Mouse (Mus musculus) intestine, embryonic 14.5 days (tissue): ENCODE measurements around the gene Shmt2. TPM values are rescaled to one million over a fixed set of nuclear protein-coding genes. Genes with fewer than 3 reads are reported as not detected.

ENCODE experiments used
- ATAC-seq: fragments of 200-750 bp; cut with Nextera tagmentation; replicated peaks from 2 replicates; pipeline ENCODE4 v1.8.0; 2017; ENCODE audit warnings: low read depth, moderate number of reproducible peaks, moderate TSS enrichment, moderate library complexity; ENCODE audit not compliant: low FRiP score, low TSS enrichment
- DNase-seq: peaks from one replicate; pipeline ENCODE4 v3.0.0-alpha.2; 2018; ENCODE audit warnings: low spot score
- H3K27ac ChIP-seq: fragments of 300-500 bp; sonication (generic); 2 replicates; pipeline ENCODE4 v1.5.1; 2014; ENCODE audit warnings: low read depth, mild to moderate bottlenecking, control low read depth
- H3K27me3 ChIP-seq: fragments of 300-500 bp; sonication (generic); replicated peaks from 2 replicates; pipeline ENCODE4 v1.6.1; 2014; ENCODE audit warnings: low read length, control low read depth; ENCODE audit not compliant: control insufficient read depth, insufficient read depth
- H3K36me3 ChIP-seq: fragments of 300-500 bp; sonication (generic); 2 replicates; pipeline ENCODE4 v1.6.1; 2014; ENCODE audit warnings: low read length, control low read depth; ENCODE audit not compliant: control insufficient read depth, insufficient read depth
- H3K4me1 ChIP-seq: fragments of 300-500 bp; sonication (generic); replicated peaks from 2 replicates; pipeline ENCODE4 v1.6.1; 2014; ENCODE audit warnings: low read length, control low read depth, mixed read lengths; ENCODE audit not compliant: control insufficient read depth, insufficient read depth
- H3K4me2 ChIP-seq: fragments of 300-500 bp; sonication (generic); 2 replicates; pipeline ENCODE4 v1.6.1; 2014; ENCODE audit warnings: low read length
- H3K4me3 ChIP-seq: fragments of 300-500 bp; sonication (generic); 2 replicates; pipeline ENCODE4 v1.5.1; 2014; ENCODE audit warnings: low read depth, low read length, control low read depth, mixed read lengths
- H3K9ac ChIP-seq: fragments of 300-500 bp; sonication (generic); 2 replicates; pipeline ENCODE4 v1.6.1; 2014; ENCODE audit warnings: mild to moderate bottlenecking, low read length
- H3K9me3 ChIP-seq: fragments of 300-500 bp; sonication (generic); 2 replicates; pipeline ENCODE4 v1.6.1; 2016; ENCODE audit warnings: low read length, control low read depth; ENCODE audit not compliant: control insufficient read depth
- WGBS: fragments of 180-500 bp; shearing (Covaris S2); extraction: QIAGEN DNeasy Blood & Tissue Kit; methylation state at CpG from one replicate; pipeline ENCODE4 v1.1.7; 2014; 5-methylcytosine and 5-hydroxymethylcytosine counted together
- polyA plus RNA-seq: library from polyadenylated mRNA; unstranded; fragments of >200 nt; fragmentation: Nextera tagmentation; extraction: Ambion mirVana; gene quantifications from 2 replicates; pipeline ENCODE4 v1.2.1, GENCODE M21; 2014

The Shmt2 gene
- polyA plus RNA-seq, 1 experiment from 2014 or later: 142 TPM

DNA sequence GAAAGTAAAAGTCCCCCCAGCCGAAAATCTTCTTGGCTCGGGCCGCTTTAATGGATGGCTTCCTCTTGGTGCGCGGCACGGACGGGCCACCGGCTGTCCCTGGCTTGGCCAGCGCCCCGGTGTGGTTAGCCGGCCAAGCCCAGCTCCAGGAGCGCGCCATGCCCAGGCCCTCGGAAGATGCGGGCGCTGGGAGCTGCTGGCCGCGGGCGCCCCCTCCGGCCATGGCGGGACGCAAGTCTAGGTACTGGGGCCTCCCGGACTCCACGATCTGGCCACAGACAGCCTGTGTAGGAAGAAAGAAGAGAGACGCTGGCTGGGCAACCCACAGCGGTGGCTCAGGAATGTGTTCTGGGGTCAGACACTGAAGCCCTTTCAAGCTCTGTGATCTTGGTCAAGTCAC is 4.4 kb upstream of the Shmt2 start:
- peaks cover 15% of the 10 kb centered on the region for H3K4me1 ChIP-seq
- no peaks in the 10 kb centered on the region for H3K9me3 ChIP-seq
- ATAC-seq (no peak), DNase-seq (no peak)
- no peaks in the 10 kb centered on the region for H3K36me3 ChIP-seq
- H3K4me2 ChIP-seq: peak overlapping the region; percentile 42
- H3K9ac ChIP-seq: no peak overlapping the region
- H3K27me3 ChIP-seq: peaks cover 81% of the 10 kb centered on the region
- no peak overlapping the region for H3K27ac ChIP-seq
- whole genome bisulfite sequencing: under 1% methylated on average over 26 of the region's 26 CpGs
- H3K4me3 ChIP-seq: peak overlapping the region; percentile 22

DNA sequence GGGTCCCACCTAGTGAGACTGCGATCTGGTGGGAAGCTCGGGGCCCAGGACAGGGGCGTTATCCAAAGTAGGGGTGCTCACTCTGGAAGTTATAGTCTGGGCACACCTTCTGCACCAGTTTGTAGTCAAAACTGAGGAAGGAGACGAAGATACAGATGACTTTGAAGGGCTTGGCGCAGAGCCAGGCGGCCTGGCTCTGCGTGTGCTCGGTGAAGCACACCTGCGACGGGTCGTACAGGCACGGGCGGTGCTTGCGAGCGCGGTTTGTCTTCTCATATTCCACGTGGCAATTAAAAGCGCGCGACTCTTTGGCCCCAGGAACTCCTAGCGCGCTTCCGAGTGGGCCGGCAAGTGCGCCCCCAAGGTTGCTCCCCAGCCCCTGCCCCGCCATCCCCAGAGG is 3.8 kb upstream of the Shmt2 start:
- Histone ChIP-seq H3K4me3 (peak overlapping the region; percentile 22; the same call in 1 of the 2 replicates), H3K4me2 (peak overlapping the region; percentile 42), H3K9ac (no peak overlapping the region), H3K36me3 (no peaks in the 10 kb centered on the region), H3K9me3 (no peaks in the 10 kb centered on the region), H3K27me3 (peaks cover 74% of the 10 kb centered on the region), H3K27ac (no peak overlapping the region), H3K4me1 (peaks cover 21% of the 10 kb centered on the region)
- WGBS: 2% methylated on average over 26 of the region's 26 CpGs
- DNase-seq (no peak), ATAC-seq (no peak)

DNA sequence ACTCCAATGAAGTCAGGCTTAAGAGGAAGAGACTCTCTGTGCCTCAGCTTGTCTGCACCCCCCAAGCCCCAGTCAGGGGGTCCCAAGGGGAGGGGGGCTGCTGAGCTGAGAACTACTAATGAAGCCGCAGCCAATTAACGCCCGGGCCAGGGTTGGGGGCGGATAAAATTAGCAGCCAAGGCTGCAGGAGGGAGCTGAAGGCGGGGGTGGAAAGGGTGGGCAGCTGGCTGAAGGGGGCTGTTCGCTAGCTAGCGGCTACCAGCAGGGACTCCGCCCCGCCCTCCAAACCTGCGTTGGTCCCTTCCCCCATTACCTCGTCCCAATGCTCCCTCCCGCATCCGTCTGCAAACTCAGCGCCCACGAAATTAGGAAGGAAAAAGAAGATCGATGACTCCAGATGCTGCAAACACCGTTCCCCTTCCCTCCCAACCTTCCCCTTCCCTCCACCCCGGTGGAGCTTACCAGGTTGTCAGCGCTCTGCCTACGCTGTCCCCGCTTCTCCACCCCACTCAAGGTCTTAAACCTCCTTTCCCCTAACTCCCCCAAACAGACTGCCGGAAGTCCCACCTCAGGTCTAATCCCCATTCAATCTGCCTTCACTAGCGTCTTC is 2.5 kb upstream of the Shmt2 start:
- Histone ChIP-seq H3K36me3 (peaks cover 5% of the 10 kb centered on the region; the same call in 1 of the 2 replicates), H3K4me2 (no peak overlapping the region), H3K4me3 (no peak overlapping the region), H3K9ac (no peak overlapping the region), H3K4me1 (peaks cover 24% of the 10 kb centered on the region), H3K27ac (no peak overlapping the region), H3K9me3 (no peaks in the 10 kb centered on the region), H3K27me3 (peaks cover 61% of the 10 kb centered on the region)
- ATAC-seq (no peak), DNase-seq (no peak)
- 1% methylated on average over 20 of the region's 23 CpGs for WGBS

DNA sequence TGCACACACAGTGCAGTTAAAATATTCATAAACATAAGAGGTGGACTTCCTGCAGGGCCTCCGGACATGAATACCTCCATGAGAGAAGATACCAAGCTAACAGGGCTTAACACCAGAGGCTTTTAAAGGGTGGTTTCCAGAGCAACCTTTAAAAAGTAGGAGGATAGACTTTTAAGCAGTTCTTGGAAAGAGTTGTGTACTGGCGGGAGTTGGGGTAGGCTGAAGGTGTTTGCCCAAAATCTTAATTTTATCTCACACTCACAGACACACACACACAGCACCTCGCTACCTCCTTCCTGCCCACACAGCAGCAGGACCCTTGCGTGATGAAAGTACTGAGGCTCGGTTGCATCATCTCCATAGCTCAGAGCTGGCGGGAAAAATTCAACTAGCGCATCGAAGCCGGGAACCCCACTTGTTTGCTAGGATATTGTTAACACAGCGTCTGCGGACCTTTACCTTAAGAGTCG is 598 bp downstream of the Shmt2 start:
- peak overlapping the region; percentile 95 for H3K4me2 ChIP-seq
- peaks cover 26% of the 10 kb centered on the region for H3K4me1 ChIP-seq
- H3K4me3 ChIP-seq: peak overlapping the region; percentile 70
- ATAC-seq: no peak
- H3K27ac ChIP-seq: no peak overlapping the region
- no peaks in the 10 kb centered on the region for H3K9me3 ChIP-seq
- H3K9ac ChIP-seq: peak overlapping the region; percentile 65
- WGBS: 7% methylated on average over 12 of the region's 12 CpGs
- no peak for DNase-seq
- H3K36me3 ChIP-seq: peaks cover 27% of the 10 kb centered on the region
- peaks cover 30% of the 10 kb centered on the region for H3K27me3 ChIP-seq

DNA sequence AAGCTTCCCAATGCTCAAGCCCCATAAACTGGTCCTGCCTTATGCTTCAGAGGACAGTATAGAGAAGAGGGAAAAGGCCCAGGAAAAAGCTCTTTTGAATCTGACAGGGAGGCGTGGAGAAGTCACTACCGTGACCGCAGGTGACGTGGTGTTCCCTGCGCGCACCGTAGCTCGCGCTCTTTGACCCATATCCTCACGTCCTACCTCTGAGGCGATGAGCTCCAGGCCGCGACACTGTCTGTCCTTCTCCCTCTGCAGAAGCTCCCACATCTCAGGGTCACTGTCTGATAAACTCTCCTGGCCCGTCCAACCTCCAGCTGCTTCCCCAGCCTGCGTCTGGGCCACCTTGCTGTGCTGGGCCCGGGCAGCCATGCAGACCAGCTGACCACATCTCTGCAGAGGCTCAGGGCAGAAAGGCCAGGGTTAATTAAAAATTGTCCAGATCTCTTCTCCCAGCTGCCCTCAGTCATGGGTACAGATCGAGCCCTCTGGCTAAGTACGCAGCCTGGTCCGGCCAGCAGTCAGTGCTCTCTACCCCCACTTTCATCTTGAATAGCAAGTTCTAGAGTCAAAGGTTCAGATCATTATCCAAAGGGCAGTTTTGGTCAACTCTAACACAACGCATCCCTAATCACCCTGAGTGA is 1.4 kb downstream of the Shmt2 start:
- peak overlapping the region; percentile 70 for H3K4me3 ChIP-seq
- H3K27me3 ChIP-seq: peaks cover 28% of the 10 kb centered on the region
- H3K4me1 ChIP-seq: peaks cover 24% of the 10 kb centered on the region
- WGBS: 78% methylated on average over 20 of the region's 20 CpGs
- H3K27ac ChIP-seq: no peak overlapping the region
- no peaks in the 10 kb centered on the region for H3K9me3 ChIP-seq
- H3K36me3 ChIP-seq: peaks cover 27% of the 10 kb centered on the region
- ATAC-seq (no peak), DNase-seq (no peak)
- peak overlapping the region; percentile 65; the same call in 1 of the 2 replicates for H3K9ac ChIP-seq
- H3K4me2 ChIP-seq: peak overlapping the region; percentile 95

DNA sequence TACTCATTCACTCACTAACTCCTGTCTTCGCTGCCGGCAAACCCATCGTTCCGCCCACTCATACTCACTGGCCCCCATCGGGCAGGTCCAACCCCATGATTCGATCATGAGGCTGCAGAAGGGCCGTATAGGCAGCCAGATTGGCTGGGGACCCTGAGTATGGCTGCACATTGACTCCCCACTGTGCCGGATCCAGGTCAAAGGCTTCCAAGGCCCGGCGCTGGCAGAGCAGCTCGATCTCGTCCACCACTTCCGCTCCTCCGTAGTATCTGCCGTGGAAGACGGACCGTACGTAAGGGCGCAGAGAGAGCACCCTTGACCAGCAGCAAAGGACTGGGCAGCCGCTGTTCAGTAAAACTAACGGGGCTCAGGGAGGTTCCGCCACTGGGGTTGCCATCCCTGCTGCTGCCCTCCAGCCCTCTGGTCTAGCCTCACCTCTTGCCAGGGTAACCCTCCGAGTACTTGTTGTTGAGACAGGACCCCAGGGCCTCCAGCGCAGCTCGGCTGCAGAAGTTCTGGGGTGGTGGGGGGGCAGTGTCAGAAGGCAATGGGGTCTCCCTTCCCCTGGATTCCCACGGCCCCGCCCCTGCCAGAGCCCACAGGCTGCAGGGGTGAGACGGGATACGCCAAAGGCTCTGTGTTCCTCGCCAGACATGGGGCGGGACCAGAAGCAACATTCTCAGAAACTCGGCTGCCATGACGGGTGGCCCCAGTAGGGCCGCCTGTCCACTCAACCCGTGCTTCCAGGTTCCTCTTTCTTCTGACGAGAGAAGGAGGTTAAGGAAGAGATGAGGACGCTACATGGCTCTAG is 2.1 kb downstream of the Shmt2 start:
- 91% methylated on average over 37 of the region's 37 CpGs for WGBS
- H3K27me3 ChIP-seq: peaks cover 27% of the 10 kb centered on the region

DNA sequence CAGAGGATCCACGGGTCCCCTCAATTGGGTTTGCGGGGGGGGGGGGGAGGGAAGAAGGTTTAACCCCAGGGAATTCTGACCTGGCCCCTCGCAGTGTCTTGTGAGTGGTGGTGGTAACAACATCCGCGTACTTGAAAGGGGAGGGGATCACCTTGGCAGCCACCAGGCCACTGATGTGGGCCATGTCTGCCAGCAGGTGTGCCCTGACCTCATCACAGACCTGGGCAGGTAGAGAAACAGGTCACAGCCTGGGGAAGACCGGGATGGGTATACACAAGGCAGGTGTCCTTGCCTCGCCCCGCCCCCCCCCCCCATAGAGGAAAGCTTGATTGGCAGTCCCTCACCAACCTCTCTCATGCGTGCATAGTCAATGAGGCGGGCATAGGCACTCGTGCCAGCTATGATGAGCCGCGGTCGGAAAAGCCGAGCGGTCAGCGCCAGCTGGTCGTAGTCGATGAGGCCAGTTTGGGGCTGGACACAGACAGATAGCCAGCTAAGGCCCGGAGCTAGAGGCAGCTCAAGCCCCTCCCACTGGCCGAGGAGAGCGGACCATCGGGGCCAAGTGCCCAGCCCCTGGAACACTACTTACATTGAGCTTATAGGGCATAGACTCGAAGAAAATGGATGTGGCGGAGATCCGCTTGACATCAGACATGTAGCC is 3.1 kb downstream of the Shmt2 start:
- Histone ChIP-seq H3K9ac (no peak overlapping the region), H3K36me3 (peaks cover 27% of the 10 kb centered on the region), H3K4me2 (no peak overlapping the region), H3K27me3 (peaks cover 27% of the 10 kb centered on the region), H3K9me3 (no peaks in the 10 kb centered on the region), H3K4me3 (no peak overlapping the region), H3K27ac (no peak overlapping the region), H3K4me1 (peaks cover 30% of the 10 kb centered on the region)
- ATAC-seq (no peak), DNase-seq (no peak)
- WGBS: 94% methylated on average over 25 of the region's 26 CpGs

More for the DNA sequence above, 2.1 kb downstream of the Shmt2 start:
- no peak overlapping the region for H3K9ac ChIP-seq
- H3K4me3 ChIP-seq: no peak overlapping the region
- no peak for ATAC-seq
- peaks cover 27% of the 10 kb centered on the region for H3K36me3 ChIP-seq
- H3K4me2 ChIP-seq: no peak overlapping the region
- no peak overlapping the region for H3K27ac ChIP-seq
- no peaks in the 10 kb centered on the region for H3K9me3 ChIP-seq
- DNase-seq: no peak
- H3K4me1 ChIP-seq: peaks cover 26% of the 10 kb centered on the region

DNA sequence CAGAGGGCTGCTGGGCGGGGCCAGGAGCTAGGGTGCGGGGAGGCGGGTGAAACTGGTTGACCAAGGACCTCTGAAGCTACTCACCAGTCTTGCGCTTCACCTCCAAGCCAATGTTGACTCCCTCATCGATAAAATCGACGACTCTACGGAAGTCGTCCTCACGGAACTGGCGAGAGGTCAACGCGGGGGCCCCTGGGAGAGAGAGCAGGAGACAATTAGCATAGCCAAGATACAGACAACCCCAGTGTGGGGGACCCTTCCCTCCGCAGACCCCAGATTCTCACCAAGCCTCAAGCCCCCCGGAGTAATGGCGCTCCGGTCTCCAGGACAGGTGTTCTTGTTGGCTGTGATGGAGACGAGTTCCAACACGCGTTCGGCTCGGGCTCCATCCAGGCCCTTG is 4.3 kb downstream of the Shmt2 start:
- Histone ChIP-seq H3K27me3 (peaks cover 34% of the 10 kb centered on the region), H3K36me3 (peaks cover 27% of the 10 kb centered on the region), H3K4me2 (no peak overlapping the region), H3K9ac (no peak overlapping the region), H3K4me3 (no peak overlapping the region), H3K4me1 (peaks cover 43% of the 10 kb centered on the region), H3K27ac (no peak overlapping the region), H3K9me3 (no peaks in the 10 kb centered on the region)
- DNase-seq (no peak), ATAC-seq (no peak)
- WGBS: 92% methylated on average over 22 of the region's 22 CpGs
